Comparison of ENCODE assay signal across 19 mouse cellular contexts in the genomic region with DNA sequence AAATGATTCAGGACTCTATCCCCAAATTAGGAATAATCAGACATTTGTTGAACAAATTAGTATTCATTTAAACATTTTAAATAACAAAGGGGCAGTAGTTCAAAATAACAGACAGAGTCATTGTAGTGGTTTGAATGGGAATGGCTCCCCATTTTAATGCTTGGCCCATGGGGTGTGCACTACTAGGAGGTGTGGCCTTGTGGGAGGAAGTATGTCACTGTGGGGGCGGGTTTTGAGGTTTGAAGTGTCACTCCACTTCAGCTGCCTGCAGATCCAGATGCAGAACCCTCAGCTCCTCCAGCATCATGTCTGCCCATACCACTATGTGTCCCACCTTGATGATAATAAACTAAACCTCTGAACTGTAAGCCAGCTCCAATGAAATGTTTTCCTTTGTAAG. TPM values are rescaled to one million over a fixed set of nuclear protein-coding genes. Genes with fewer than 3 reads are reported as not detected.
A peak's percentile ranks its signal among the peaks of the same experiment; 100 is the strongest.
DNase-seq lines count a peak whose midpoint lies in the region; ATAC-seq lines count a peak whose summit lies in the region.
"Had no signal": no experiment of that assay in that cellular context is flagged by ENCODE, and none has a peak within 500 bp of the region (broad histone marks: within the 10 kb centered on the region; RNA-seq: fewer than 3 reads in every experiment).

No protein-coding gene starts in this region.

- peak; percentile 17 for DNase-seq in cerebellum, adult 9-11 months
- DNase-seq in cerebellum, postnatal 25 days, result no peak
- peak; percentile 26 for DNase-seq in left cerebral cortex, adult 11 months (ENCODE audit: low spot score)
- DNase-seq in left cerebral cortex, postnatal 36 days (ENCODE audit: low spot score in 2 of 2), result no peak
- peak; percentile 13 for DNase-seq in WW6 (ENCODE audit: low read depth, low spot score)
- DNase-seq in frontal cortex, postnatal 14 days (ENCODE audit: low spot score in 2 of 2), result no peak
- no peak for DNase-seq in gastrocnemius, adult 18-20 months (ENCODE audit: low spot score)
- DNase-seq: adrenal gland, postnatal 10 days; cerebellum, adult 18-20 months; kidney, adult 8-10 months; kidney, postnatal 36 days; layer of hippocampus, postnatal 36 days; left cerebral cortex, postnatal 4 days; lung, embryonic 14.5 days; lung, postnatal 4 days; right cerebral cortex, postnatal 25 days had no signal

- ATAC-seq in megakaryocyte, adult 5-6 weeks (ENCODE audit: poor library complexity, severe bottlenecking), result 0 out of 2 replicates have a peak, but pooled peaks have one; percentile 23
- ATAC-seq: hindbrain, postnatal 0 days had no signal

- intact Hi-C loops in left cerebral cortex, postnatal 36 days (cut with DNase I), result no loop called here

RNA-seq across cellular contexts. Expression of a gene that starts 26.6 kb away (rescaled TPM):
- 10 to 100 TPM; 60.7 to 77.0 TPM for total RNA-seq in left cerebral cortex, postnatal 36 days (2021)
- 79.2 and 108 TPM in 2 replicates for total RNA-seq in megakaryocyte, adult 5-6 weeks (2015)
- 62.0 and 70.3 TPM in 2 replicates for total RNA-seq in megakaryocyte, adult 5-6 weeks (2017)
- total RNA-seq in gastrocnemius, adult 18-20 months (2021), result 100 to 1,000 TPM; 126 to 141 TPM

RNA-seq across cellular contexts. Expression of a gene that starts 55.7 kb away (rescaled TPM):
- under 1 TPM; 0.27 to 0.32 TPM for total RNA-seq in left cerebral cortex, postnatal 36 days (2021)
- 78.9 and 93.9 TPM in 2 replicates for total RNA-seq in megakaryocyte, adult 5-6 weeks (2015)
- total RNA-seq in megakaryocyte, adult 5-6 weeks (2017), result 204 and 218 TPM in 2 replicates
- under 1 TPM; 0.16 to 0.26 TPM for total RNA-seq in gastrocnemius, adult 18-20 months (2021)
- total RNA-seq: G1E had no signal

Comparison
In these comparisons a context has a peak if more than half of its experiments do, and no peak if none do; other contexts are left out.
1. DNase-seq: peak in cerebellum, adult 9-11 months (single experiment), left cerebral cortex, adult 11 months (single experiment) and WW6 (single experiment); none in cerebellum, postnatal 25 days (0 of 2), left cerebral cortex, postnatal 36 days (0 of 2), frontal cortex, postnatal 14 days (0 of 2) and gastrocnemius, adult 18-20 months (single experiment).
2. RNA of a gene that starts 55.7 kb away (total RNA-seq): 78.9 to 218 TPM in megakaryocyte, adult 5-6 weeks; 0.27 to 0.32 TPM in left cerebral cortex, postnatal 36 days and 0.16 to 0.26 TPM in gastrocnemius, adult 18-20 months; every median in the first group is over 10 times any median in the second.